Mouse (Mus musculus): ENCODE results near the gene Fbln7. TPM values are rescaled to one million over a fixed set of nuclear protein-coding genes. Genes with fewer than 3 reads are reported as not detected.

The Fbln7 gene
- total RNA-seq (2021): under 1 TPM; 0.72 to 0.91 TPM

DNA sequence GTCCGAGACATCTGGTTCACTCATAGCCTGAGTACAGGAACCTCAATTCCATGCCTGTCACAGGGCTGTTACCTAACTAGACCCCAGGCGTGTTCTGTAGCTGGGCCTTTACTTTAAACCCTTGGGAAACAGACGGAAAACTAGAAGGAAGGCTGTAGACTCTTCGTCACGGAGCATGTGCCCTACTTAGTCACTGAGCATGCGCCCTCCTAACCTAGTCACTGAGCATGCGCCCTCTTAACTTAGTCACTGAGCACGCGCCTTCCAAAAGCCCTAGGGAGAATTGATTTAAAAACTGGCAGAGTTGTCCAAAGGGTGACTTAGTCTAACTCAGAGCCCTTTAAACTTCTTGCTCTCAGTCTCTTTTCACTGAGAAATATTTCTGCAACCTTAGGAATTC is at the start of gene Fbln7:
TSS of gene Fbln7 (plus strand) at position 346 of the 400 bp plus-strand sequence.
- DNase-seq: no peak

DNA sequence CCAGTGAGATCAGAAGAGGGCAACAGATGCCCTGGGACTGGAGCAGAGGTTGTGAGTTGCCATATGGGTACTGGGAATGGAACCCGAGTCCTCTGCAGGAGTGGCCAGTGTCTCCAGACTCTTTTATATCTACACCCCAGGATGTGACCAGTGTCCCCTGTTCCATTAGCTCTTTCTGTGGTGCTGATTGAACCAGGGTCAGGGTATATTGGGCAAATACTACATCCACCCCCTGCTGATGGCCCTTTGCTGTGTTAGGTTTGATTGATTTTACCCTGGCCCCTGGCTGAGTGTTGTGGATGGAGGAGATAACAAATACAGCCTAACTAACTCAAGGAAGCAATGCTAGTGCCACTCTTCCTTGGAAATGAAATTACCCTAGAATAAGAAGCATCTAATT is 46.5 kb upstream of the Fbln7 start:
- no peak for DNase-seq

DNA sequence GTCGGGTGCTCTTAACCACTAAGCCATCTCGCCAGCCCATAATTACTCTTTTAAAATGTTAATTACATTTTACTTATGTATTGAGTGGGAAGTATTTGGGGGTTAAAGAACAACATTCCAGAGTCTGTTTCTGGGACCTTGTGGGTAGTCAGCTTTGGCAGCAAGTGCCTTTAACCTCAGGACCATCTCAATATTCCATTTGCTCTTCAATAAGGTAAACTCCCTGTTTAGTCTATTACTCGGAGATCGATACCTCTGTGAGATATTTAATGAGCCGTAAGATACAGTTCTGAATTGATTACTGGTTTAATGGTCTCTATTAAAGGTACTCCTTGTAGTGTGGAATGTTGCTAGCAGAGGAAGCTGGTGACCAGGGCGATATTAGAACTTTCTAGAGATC is 45.9 kb upstream of the Fbln7 start:
- no peak for DNase-seq

GRCm38 (mm10) chr2:128817387-128817785 is 45.4 kb upstream of the Fbln7 start:
- DNase-seq: no peak

- peak; percentile 97 to 98 for DNase-seq
Observed at GRCm38 (mm10) chr2:128817786-128818681, 44.7 kb upstream of the Fbln7 start, which contains the start of gene Tmem87b. Gene Tmem87b, plus strand, starts transcription at chr2:128818118.

DNA sequence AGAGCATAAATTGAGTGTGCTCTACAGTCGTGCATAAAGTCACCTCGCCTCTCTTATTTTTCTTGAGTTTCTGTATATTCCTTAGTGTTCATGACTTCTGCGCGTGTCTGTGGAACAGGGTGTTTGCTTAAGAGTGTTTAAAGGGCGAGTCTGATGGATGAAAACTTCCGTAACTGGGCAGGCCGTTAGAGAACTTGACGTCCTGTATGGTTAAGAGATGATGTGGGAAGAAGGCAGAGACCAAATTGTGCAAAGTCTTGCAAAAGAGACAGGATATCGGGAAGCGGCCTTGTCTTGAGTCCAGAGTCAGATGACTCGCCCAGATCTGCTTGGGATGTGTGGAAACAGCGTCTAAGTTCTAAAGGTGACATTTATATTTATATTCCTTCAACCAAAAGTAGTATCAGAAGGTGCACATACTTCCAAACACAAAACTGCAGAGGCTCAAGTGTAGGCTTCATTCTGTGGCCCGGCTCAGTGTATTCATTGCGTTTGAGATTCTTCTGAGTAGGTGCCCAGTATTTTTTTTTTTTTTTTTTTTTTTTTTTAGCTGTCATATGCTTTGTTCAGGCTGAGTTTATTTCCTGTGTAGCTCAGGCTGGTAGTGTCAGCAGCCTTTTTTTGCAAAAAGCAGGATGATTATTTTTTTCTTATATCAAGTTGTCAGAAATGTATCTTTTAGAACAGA is 43.7 kb upstream of the Fbln7 start:
- DNase-seq: no peak

GRCm38 (mm10) chr2:128820631-128821030 is 42.1 kb upstream of the Fbln7 start:
- no peak for DNase-seq

GRCm38 (mm10) chr2:128823893-128824292 is 38.9 kb upstream of the Fbln7 start:
- DNase-seq: no peak

DNA sequence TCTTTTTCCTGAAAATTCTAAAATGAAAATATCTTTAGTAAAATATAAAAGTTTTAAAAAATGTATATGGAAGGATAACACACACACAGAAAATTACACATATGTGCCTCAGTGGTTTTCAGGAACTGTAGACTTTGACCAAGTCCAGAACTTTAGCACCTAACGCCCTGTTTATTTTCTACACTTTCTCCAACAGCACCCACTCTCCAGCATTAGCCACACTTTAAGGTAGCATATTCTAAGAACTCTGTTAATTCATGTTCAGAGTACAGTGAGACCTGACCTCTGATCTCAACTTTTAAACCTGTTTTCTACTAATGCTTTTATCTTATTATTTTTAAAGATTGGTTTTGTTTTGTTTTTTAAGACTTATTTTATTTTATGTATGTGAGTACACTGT is 35.0 kb upstream of the Fbln7 start:
- no peak for DNase-seq

- DNase-seq: no peak
Observed at GRCm38 (mm10) chr2:128832611-128833010, 30.2 kb upstream of the Fbln7 start.

DNA sequence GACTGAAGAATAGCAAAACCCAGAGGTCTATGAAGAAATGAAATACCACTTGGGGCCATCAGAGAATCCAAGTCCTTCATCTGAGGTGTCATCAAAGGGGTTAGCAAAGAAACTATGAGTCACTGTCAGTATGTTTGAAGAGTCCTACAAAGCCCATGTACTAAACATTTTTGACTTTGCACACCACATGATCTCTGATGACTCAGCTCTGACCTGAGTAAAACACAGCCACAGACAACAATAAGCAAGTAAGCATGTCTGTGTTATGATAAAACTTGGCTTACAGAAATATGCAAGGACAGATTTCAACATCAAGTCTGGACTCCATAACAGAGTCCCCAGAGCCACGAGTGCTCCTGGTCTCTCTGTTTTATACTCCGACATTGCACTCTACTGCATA is 29.7 kb upstream of the Fbln7 start:
- no peak for DNase-seq

GRCm38 (mm10) chr2:128833435-128833834 is 29.3 kb upstream of the Fbln7 start:
- DNase-seq: no peak

- no peak for DNase-seq
Observed at GRCm38 (mm10) chr2:128837531-128837930, 25.2 kb upstream of the Fbln7 start.

GRCm38 (mm10) chr2:128838611-128839010 is 24.2 kb upstream of the Fbln7 start:
- no peak for DNase-seq

- no peak for DNase-seq
Observed at GRCm38 (mm10) chr2:128839501-128839900, 23.3 kb upstream of the Fbln7 start.

- DNase-seq: no peak
Observed at GRCm38 (mm10) chr2:128842437-128842836, 20.3 kb upstream of the Fbln7 start.

- no peak for DNase-seq
Observed at GRCm38 (mm10) chr2:128850036-128850435, 12.7 kb upstream of the Fbln7 start.

GRCm38 (mm10) chr2:128856673-128857072 is 6.1 kb upstream of the Fbln7 start:
- no peak for DNase-seq

- DNase-seq: no peak
Observed at GRCm38 (mm10) chr2:128858962-128859361, 3.8 kb upstream of the Fbln7 start.

GRCm38 (mm10) chr2:128859861-128860260 is 2.9 kb upstream of the Fbln7 start:
- DNase-seq: no peak

GRCm38 (mm10) chr2:128863777-128864331 is 1.1 kb downstream of the Fbln7 start:
- peak; percentile 21 to 46 for DNase-seq

DNA sequence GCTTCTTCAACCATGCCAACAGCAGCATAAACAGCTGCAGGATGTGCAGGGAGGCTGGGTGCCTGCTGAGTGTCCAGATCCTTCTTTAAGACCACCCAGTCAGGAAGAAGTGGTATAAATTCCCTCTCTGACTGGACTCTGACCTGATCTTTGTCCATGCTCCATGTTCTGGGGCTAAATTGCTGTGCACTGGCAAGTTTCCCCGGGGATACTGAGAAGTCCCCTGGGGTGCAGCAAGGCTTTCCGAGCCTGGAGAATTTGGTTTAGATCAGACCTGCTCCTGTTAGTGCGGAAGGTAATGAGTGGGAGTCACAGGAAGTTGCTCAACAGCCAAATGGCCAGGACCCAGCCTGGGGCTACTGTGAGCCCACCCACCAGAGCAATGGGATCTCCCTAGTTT is 2.3 kb downstream of the Fbln7 start:
- DNase-seq: no peak

DNA sequence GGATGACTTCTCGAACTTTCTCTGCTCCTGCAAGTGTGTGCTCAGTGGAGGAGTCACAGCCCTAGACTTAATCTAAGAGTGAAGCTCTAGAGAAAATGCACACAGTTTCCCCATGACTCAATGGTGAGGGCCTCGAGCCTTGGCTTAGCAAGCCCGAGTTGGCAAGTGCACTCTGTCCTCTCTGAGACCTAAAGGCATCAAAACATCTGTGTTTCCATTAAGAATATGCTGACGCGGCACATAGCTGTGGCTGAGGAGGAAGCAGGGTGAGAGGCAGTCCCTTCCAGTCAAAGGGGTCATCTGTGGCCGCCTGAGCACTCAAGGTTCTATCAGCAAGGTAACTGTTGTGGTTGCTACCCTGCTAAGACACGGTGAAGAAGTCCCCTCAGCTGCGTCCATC is 8.9 kb downstream of the Fbln7 start:
- DNase-seq: no peak
